Mouse (Mus musculus): Measurements from ENCODE around the gene Pfdn2. TPM values are rescaled to one million over a fixed set of nuclear protein-coding genes. Genes with fewer than 3 reads are reported as not detected.
A peak's percentile ranks its signal among the peaks of the same experiment; 100 is the strongest.
"Not testable (repeated sequence)": the region's sequence is repeated elsewhere in the genome, so short reads cannot be mapped to it uniquely, and the experiment has no call there.

Pfdn2 gene
- total RNA-seq (2021), result 10 to 100 TPM; 68.3 to 97.4 TPM
- polyA plus RNA-seq (2012; rRNA removed), result 25.4 and 29.8 TPM in 2 replicates
- long read RNA-seq, transcript Pfdn2-202 (4 exons, 1,735 nt), result major isoform, 37 of 39 reads
- long read RNA-seq, partial matches to known transcripts, result 0 of 39 reads
- long read RNA-seq, other reads (novel, unspliced or antisense), result 2 of 39 reads

DNA sequence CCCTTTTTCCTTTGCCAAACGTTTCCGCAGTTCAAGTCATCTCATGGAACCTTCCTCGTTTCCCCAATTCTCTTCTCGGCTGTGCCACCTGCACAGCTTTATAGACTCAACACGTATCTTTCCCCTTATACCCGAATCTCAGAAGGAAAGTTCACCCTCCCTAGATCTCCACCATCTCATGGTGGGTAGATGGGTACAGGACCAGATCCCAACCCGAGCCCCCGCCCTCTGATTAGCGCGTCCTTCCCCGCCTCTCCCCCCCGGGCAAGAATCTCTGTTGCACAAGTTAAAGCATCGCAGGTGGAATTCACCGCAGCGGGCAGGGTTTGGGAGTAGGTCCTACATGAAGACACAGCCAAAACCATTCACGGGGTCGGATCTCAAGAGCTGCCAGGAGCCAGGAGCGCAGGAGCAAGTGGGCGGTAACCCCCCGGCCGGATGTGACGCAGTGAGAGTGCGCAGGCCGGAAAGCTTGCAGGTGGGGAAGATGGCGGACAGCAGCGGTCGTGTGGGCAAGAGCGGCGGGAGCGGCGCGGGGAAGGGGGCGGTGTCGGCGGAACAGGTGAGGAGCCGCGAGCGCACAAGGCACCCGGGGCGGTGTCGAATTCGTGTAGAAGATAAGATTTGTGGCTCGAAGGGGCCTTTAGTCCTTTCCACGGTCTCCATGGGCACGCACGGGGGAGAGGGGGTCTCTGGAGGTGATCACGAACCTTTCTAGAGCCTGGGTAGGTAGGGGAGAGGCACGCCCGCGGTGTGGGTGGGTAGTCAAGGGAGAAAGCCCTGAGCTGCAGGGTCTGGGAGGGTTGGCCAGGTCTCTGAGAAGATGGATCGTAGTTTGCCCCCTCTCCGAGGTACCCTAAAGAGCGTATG is at the start of gene Pfdn2, which contains the start of gene Nit1:
Gene Pfdn2, plus strand, starts transcription at position 446 of the 870 bp plus-strand sequence.
Gene Nit1, minus strand, starts transcription at position 422 of the 870 bp plus-strand sequence.
- WGBS, result under 1% methylated on average over 53 of the region's 53 CpGs
- Histone ChIP-seq H3K4me1 (ENCODE audit: control insufficient read depth, insufficient read depth, low read length) (peaks cover 9% of the 10 kb centered on the region), H3K9ac (ENCODE audit: low read depth, low read length) (peak within 1 kb of the TSS; percentile 83), H3K27ac (peak within 1 kb of the TSS; percentile 83), H3K4me3 (peak within 1 kb of the TSS; percentile 99), H3K79me2 (replicated peaks; ENCODE audit: control insufficient read depth, insufficient read depth, low read length) (peaks cover 5% of the 10 kb centered on the region), H3K36me3 (ENCODE audit: control insufficient read depth, insufficient read depth, low read length) (0 out of 2 replicates have a peak, but pooled peaks cover 8% of the 10 kb centered on the region), H3K27me3 (ENCODE audit: control insufficient read depth, insufficient read depth, low read length) (no peaks in the 10 kb centered on the region)
- intact Hi-C loops (cut with DNase I), result loop anchor here (1.0 kb wide), 1 partner anchor 16 kb away; the partner anchor contains the start of gene Dedd
- DNase-seq, result peak; percentile 91 to 93
- TF ChIP-seq CTCF (IDR thresholded peaks at IDR 0.05), result no peak
- peak; percentile 87 for TF ChIP-seq POLR2A (IDR thresholded peaks at IDR 0.05; ENCODE audit: insufficient read depth, low read depth, low read length)
- peak; percentile 78; the same call in 1 of the 2 replicates for TF ChIP-seq EP300 (IDR thresholded peaks at IDR 0.05; ENCODE audit: insufficient read depth, low read depth, low read length)

DNA sequence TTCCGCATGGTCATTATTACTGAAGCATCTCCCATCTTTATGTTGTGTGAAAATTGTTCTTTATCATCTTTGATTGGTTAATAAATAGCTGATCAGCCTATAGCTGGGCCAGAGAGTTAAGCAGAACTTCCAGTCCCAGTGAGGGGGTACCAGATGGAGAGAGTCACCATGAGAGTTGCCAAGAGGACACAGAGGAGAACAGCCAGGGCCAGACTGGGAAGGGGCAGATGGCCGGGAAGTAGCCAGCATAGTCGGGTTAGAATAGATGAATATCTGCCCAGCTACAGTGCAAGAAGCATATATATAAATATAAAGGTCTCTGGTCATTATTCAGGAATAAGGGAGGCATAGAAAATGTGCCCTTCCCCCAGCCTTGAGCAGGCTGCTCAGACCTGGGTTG is 47.2 kb upstream of the Pfdn2 start:
- H3K9ac ChIP-seq (ENCODE audit: low read depth, low read length), result no peak overlapping the region
- no peak overlapping the region for H3K27ac ChIP-seq
- peaks cover 6% of the 10 kb centered on the region; the same call in 1 of the 2 replicates for H3K36me3 ChIP-seq (ENCODE audit: control insufficient read depth, insufficient read depth, low read length)
- H3K79me2 ChIP-seq (replicated peaks; ENCODE audit: control insufficient read depth, insufficient read depth, low read length), result 0 out of 2 replicates have a peak, but pooled peaks cover 3% of the 10 kb centered on the region
- 57% methylated on average over 3 of the region's 3 CpGs for WGBS
- H3K4me1 ChIP-seq (ENCODE audit: control insufficient read depth, insufficient read depth, low read length), result peaks cover 2% of the 10 kb centered on the region
- TF ChIP-seq EP300 (IDR thresholded peaks at IDR 0.05; ENCODE audit: insufficient read depth, low read depth, low read length), result no peak
- no peak for TF ChIP-seq CTCF (IDR thresholded peaks at IDR 0.05)
- no peak for TF ChIP-seq POLR2A (IDR thresholded peaks at IDR 0.05; ENCODE audit: insufficient read depth, low read depth, low read length)
- DNase-seq, result no peak
- intact Hi-C loops (cut with DNase I), result no loop called here
- H3K4me3 ChIP-seq, result no peak overlapping the region
- H3K27me3 ChIP-seq (ENCODE audit: control insufficient read depth, insufficient read depth, low read length), result no peaks in the 10 kb centered on the region

DNA sequence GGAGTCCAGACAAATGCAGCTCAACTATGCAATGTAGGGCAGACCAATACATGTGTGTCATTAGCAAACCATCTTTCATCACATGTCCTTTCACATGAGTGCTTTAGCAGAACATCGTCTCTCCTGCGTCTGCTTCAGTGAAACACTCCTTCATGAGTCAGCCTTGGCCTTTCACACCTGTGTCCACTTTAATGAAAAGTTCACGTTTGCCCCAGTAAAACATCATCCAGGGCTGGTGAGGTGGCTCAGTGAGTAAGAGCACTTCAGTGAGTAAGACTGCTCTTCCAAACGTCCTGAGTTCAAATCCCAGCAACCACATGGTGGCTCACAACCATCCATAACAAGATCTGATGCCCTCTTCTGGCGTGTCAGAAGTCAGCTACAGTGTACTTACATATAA is 39.3 kb upstream of the Pfdn2 start:
- intact Hi-C loops (cut with DNase I); H3K4me3 ChIP-seq; H3K27me3 ChIP-seq (ENCODE audit: control insufficient read depth, insufficient read depth, low read length); DNase-seq; H3K9ac ChIP-seq (ENCODE audit: low read depth, low read length); H3K79me2 ChIP-seq (replicated peaks; ENCODE audit: control insufficient read depth, insufficient read depth, low read length); H3K36me3 ChIP-seq (ENCODE audit: control insufficient read depth, insufficient read depth, low read length); H3K4me1 ChIP-seq (ENCODE audit: control insufficient read depth, insufficient read depth, low read length); H3K27ac ChIP-seq: not testable (repeated sequence)
- 0 out of 2 replicates have a peak, but pooled peaks have one; percentile 8 for TF ChIP-seq CTCF (IDR thresholded peaks at IDR 0.05)
- 68% methylated on average over 5 of the region's 5 CpGs for WGBS

DNA sequence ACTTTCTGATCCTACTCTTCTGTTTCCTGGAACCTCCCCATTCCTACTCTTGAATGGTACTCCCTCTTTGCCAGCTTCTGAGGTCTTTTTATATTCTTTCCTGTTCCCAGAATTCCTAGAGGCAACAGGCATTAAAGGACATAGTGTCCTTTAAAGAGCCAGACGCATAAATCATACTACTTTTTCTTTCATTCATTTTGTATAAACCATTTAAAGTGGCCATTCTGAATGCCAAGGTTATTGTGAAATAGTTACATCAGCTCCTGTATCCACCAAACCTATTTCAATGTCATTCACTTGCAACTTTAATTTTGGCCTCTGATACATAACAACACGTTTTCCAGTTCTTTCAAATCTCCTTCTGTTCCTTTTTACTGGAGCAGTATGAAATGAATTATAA is 36.1 kb upstream of the Pfdn2 start:
- intact Hi-C loops (cut with DNase I), result no loop called here
- Histone ChIP-seq H3K27ac (no peak overlapping the region), H3K4me3 (no peak overlapping the region), H3K36me3 (ENCODE audit: control insufficient read depth, insufficient read depth, low read length) (no peaks in the 10 kb centered on the region), H3K4me1 (ENCODE audit: control insufficient read depth, insufficient read depth, low read length) (no peaks in the 10 kb centered on the region), H3K9ac (ENCODE audit: low read depth, low read length) (no peak overlapping the region), H3K27me3 (ENCODE audit: control insufficient read depth, insufficient read depth, low read length) (no peaks in the 10 kb centered on the region), H3K79me2 (replicated peaks; ENCODE audit: control insufficient read depth, insufficient read depth, low read length) (no peaks in the 10 kb centered on the region)
- 61% methylated on average over 2 of the region's 2 CpGs for whole genome bisulfite sequencing
- TF ChIP-seq POLR2A (IDR thresholded peaks at IDR 0.05; ENCODE audit: insufficient read depth, low read depth, low read length), result no peak
- TF ChIP-seq CTCF (IDR thresholded peaks at IDR 0.05), result no peak
- TF ChIP-seq EP300 (IDR thresholded peaks at IDR 0.05; ENCODE audit: insufficient read depth, low read depth, low read length), result no peak
- DNase-seq, result no peak

DNA sequence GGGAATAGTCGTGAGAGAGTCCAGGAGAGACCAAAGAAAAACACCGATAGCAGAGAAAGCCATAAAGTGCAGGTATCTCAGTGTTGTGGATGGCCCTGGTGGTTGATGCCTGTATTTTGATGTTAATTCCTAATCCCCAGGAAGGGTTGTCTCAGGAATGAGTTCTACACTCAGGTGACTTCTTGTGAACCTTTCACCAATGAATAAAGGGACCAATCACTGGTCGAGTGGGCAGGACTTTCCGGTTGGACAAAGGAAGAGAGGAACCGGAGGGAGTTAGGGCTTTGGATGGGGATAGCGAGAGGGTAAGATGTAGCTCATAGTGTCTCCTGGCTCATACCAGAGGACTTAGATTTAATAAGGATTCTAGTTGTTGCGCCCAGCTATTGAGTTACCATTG is 25.7 kb upstream of the Pfdn2 start:
- no peaks in the 10 kb centered on the region for H3K27me3 ChIP-seq (ENCODE audit: control insufficient read depth, insufficient read depth, low read length)
- no peaks in the 10 kb centered on the region for H3K4me1 ChIP-seq (ENCODE audit: control insufficient read depth, insufficient read depth, low read length)
- no peak for DNase-seq
- WGBS, result 20% methylated on average over 7 of the region's 7 CpGs
- no peak overlapping the region for H3K27ac ChIP-seq
- intact Hi-C loops (cut with DNase I), result loop anchor here (5.0 kb wide), 1 partner anchor 248 kb away; no protein-coding TSS in a partner anchor
- H3K4me3 ChIP-seq, result no peak overlapping the region
- no peak for TF ChIP-seq CTCF (IDR thresholded peaks at IDR 0.05)
- no peak for TF ChIP-seq EP300 (IDR thresholded peaks at IDR 0.05; ENCODE audit: insufficient read depth, low read depth, low read length)
- no peak for TF ChIP-seq POLR2A (IDR thresholded peaks at IDR 0.05; ENCODE audit: insufficient read depth, low read depth, low read length)
- H3K9ac ChIP-seq (ENCODE audit: low read depth, low read length), result no peak overlapping the region
- no peaks in the 10 kb centered on the region for H3K79me2 ChIP-seq (replicated peaks; ENCODE audit: control insufficient read depth, insufficient read depth, low read length)
- H3K36me3 ChIP-seq (ENCODE audit: control insufficient read depth, insufficient read depth, low read length), result no peaks in the 10 kb centered on the region

DNA sequence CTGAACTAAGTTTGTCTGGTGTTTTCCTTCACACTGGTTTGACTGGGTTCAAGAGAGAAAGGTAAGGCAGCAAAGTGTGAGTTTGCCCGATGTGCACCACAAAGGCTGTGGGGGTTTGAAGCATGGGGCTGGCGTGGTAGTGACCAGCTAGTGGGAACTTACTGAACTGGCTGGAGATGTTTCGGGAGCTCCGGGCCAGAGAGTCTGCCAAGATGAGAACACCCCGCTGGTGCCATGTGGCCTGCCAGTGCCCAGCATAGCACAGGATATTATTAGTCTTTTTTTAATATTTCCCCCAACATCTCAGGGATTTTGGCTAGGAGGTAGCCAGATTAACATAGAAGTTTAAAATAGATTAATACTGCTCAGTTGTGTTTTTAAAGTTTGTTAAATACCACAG is 25.3 kb upstream of the Pfdn2 start:
- Histone ChIP-seq H3K27me3 (ENCODE audit: control insufficient read depth, insufficient read depth, low read length) (no peaks in the 10 kb centered on the region), H3K4me3 (no peak overlapping the region), H3K4me1 (ENCODE audit: control insufficient read depth, insufficient read depth, low read length) (no peaks in the 10 kb centered on the region), H3K79me2 (replicated peaks; ENCODE audit: control insufficient read depth, insufficient read depth, low read length) (no peaks in the 10 kb centered on the region), H3K9ac (ENCODE audit: low read depth, low read length) (no peak overlapping the region), H3K27ac (no peak overlapping the region), H3K36me3 (ENCODE audit: control insufficient read depth, insufficient read depth, low read length) (no peaks in the 10 kb centered on the region)
- WGBS, result 21% methylated on average over 5 of the region's 5 CpGs
- intact Hi-C loops (cut with DNase I), result loop anchor here (5.0 kb wide), 1 partner anchor 247 kb away; no protein-coding TSS in a partner anchor
- no peak for TF ChIP-seq CTCF (IDR thresholded peaks at IDR 0.05)
- TF ChIP-seq POLR2A (IDR thresholded peaks at IDR 0.05; ENCODE audit: insufficient read depth, low read depth, low read length), result 0 out of 2 replicates have a peak, but pooled peaks have one; percentile 14
- TF ChIP-seq EP300 (IDR thresholded peaks at IDR 0.05; ENCODE audit: insufficient read depth, low read depth, low read length), result no peak
- DNase-seq, result no peak

All from heart, adult 2 months (tissue).